Mouse (Mus musculus): ENCODE data around the gene Jsrp1. TPM values are rescaled to one million over a fixed set of nuclear protein-coding genes. Genes with fewer than 3 reads are reported as not detected.
A peak's percentile ranks its signal among the peaks of the same experiment; 100 is the strongest.
"Not testable (repeated sequence)": the region's sequence is repeated elsewhere in the genome, so short reads cannot be mapped to it uniquely, and the experiment has no call there.

Jsrp1 gene
- polyA plus RNA-seq, 1 experiment from 2014 or later: not detected

GRCm38 (mm10) chr10:80823316-80823715, 10.0 kb upstream of the Jsrp1 start:
- Histone ChIP-seq H3K4me1 (ENCODE audit: insufficient read depth) (peaks cover 49% of the 10 kb centered on the region), H3K4me3 (ENCODE audit: low read depth, low read length) (no peak overlapping the region), H3K9ac (replicated peaks) (no peak overlapping the region), H3K27ac (ENCODE audit: low read depth) (peak overlapping the region; percentile 85), H3K4me2 (ENCODE audit: low read depth, low read length) (no peak overlapping the region), H3K9me3 (ENCODE audit: low read length) (no peaks in the 10 kb centered on the region), H3K27me3 (ENCODE audit: insufficient read depth, low read length) (no peaks in the 10 kb centered on the region), H3K36me3 (replicated peaks; ENCODE audit: insufficient read depth, low read length) (peaks cover under 1% of the 10 kb centered on the region)
- ATAC-seq: no peak
- DNase-seq: no peak
- WGBS (ENCODE audit: insufficient replicate concordance): 78% methylated on average over 1 of the region's 1 CpGs
- peak; percentile 0; the same call in 1 of the 2 replicates for TF ChIP-seq CTCF (IDR thresholded peaks at IDR 0.05; ENCODE audit: low read depth)
- TF ChIP-seq EP300 (IDR thresholded peaks at IDR 0.05; ENCODE audit: low read depth): no peak

- Histone ChIP-seq H3K36me3 (replicated peaks; ENCODE audit: insufficient read depth, low read length) (no peaks in the 10 kb centered on the region), H3K27ac (ENCODE audit: low read depth) (0 out of 2 replicates have a peak overlapping the region, but pooled peaks have one; percentile 45), H3K9me3 (ENCODE audit: low read length) (no peaks in the 10 kb centered on the region), H3K27me3 (ENCODE audit: insufficient read depth, low read length) (no peaks in the 10 kb centered on the region), H3K9ac (replicated peaks) (no peak overlapping the region), H3K4me3 (ENCODE audit: low read depth, low read length) (no peak overlapping the region), H3K4me2 (ENCODE audit: low read depth, low read length) (no peak overlapping the region), H3K4me1 (ENCODE audit: insufficient read depth) (peaks cover 44% of the 10 kb centered on the region)
- ATAC-seq: no peak
- TF ChIP-seq CTCF (IDR thresholded peaks at IDR 0.05; ENCODE audit: low read depth): no peak
- WGBS (ENCODE audit: insufficient replicate concordance): 85% methylated on average over 5 of the region's 5 CpGs
- no peak for DNase-seq
These were observed 9.2 kb upstream of the Jsrp1 start for GRCm38 (mm10) chr10:80822528-80822927.

DNA sequence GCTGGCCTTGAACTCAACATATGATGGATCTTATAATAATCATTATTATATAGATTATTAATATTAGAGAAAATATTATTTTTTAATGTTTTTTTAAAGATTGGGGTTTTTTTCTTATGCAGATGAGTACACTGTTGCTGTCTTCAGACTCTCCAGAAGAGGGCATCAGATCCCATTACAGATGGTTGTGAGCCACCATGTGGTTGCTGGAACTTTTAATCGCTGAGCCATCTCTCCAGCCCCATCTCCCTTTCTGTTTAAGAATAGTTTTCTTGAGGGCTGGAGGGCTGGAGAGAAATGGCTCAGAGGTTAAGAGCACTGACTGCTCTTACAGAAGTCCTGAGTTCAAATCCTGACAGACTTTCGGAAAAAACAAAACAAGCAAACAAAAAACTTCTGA, 8.7 kb upstream of the Jsrp1 start:
- no peak for TF ChIP-seq EP300 (IDR thresholded peaks at IDR 0.05; ENCODE audit: low read depth)
- TF ChIP-seq CTCF (IDR thresholded peaks at IDR 0.05; ENCODE audit: low read depth): peak; percentile 76
- Histone ChIP-seq H3K4me3 (ENCODE audit: low read depth, low read length) (no peak overlapping the region), H3K27me3 (ENCODE audit: insufficient read depth, low read length) (no peaks in the 10 kb centered on the region), H3K9ac (replicated peaks) (no peak overlapping the region), H3K36me3 (replicated peaks; ENCODE audit: insufficient read depth, low read length) (no peaks in the 10 kb centered on the region), H3K4me2 (ENCODE audit: low read depth, low read length) (no peak overlapping the region), H3K27ac (ENCODE audit: low read depth) (0 out of 2 replicates have a peak overlapping the region, but pooled peaks have one; percentile 45), H3K9me3 (ENCODE audit: low read length) (no peaks in the 10 kb centered on the region), H3K4me1 (ENCODE audit: insufficient read depth) (peaks cover 44% of the 10 kb centered on the region)
- WGBS (ENCODE audit: insufficient replicate concordance): 45% methylated on average over 2 of the region's 2 CpGs
- ATAC-seq (no peak), DNase-seq (no peak)

GRCm38 (mm10) chr10:80819406-80819805, 6.1 kb upstream of the Jsrp1 start:
- Histone ChIP-seq H3K4me3 (ENCODE audit: low read depth, low read length) (no peak overlapping the region), H3K36me3 (replicated peaks; ENCODE audit: insufficient read depth, low read length) (no peaks in the 10 kb centered on the region), H3K9ac (replicated peaks) (peak overlapping the region; percentile 5), H3K9me3 (ENCODE audit: low read length) (no peaks in the 10 kb centered on the region), H3K27ac (ENCODE audit: low read depth) (peak overlapping the region; percentile 94), H3K4me1 (ENCODE audit: insufficient read depth) (peaks cover 31% of the 10 kb centered on the region), H3K27me3 (ENCODE audit: insufficient read depth, low read length) (no peaks in the 10 kb centered on the region), H3K4me2 (ENCODE audit: low read depth, low read length) (peak overlapping the region; percentile 34; the same call in 1 of the 2 replicates)
- ATAC-seq (peak; percentile 62), DNase-seq (peak; percentile 63)
- WGBS (ENCODE audit: insufficient replicate concordance): 40% methylated on average over 3 of the region's 3 CpGs
- TF ChIP-seq EP300 (IDR thresholded peaks at IDR 0.05; ENCODE audit: low read depth) (no peak), CTCF (IDR thresholded peaks at IDR 0.05; ENCODE audit: low read depth) (no peak; the same call in 1 of the 2 replicates)

- Histone ChIP-seq H3K4me1 (ENCODE audit: insufficient read depth) (peaks cover 25% of the 10 kb centered on the region), H3K36me3 (replicated peaks; ENCODE audit: insufficient read depth, low read length) (no peaks in the 10 kb centered on the region), H3K9ac (replicated peaks) (peak overlapping the region; percentile 5), H3K27me3 (ENCODE audit: insufficient read depth, low read length) (no peaks in the 10 kb centered on the region), H3K4me3 (ENCODE audit: low read depth, low read length) (no peak overlapping the region), H3K27ac (ENCODE audit: low read depth) (peak overlapping the region; percentile 94), H3K9me3 (ENCODE audit: low read length) (no peaks in the 10 kb centered on the region), H3K4me2 (ENCODE audit: low read depth, low read length) (peak overlapping the region; percentile 30)
- ATAC-seq: peak; percentile 92
- peak; percentile 77 for DNase-seq
- peak; percentile 81 for TF ChIP-seq EP300 (IDR thresholded peaks at IDR 0.05; ENCODE audit: low read depth)
- no peak for TF ChIP-seq CTCF (IDR thresholded peaks at IDR 0.05; ENCODE audit: low read depth)
- 40% methylated on average over 6 of the region's 6 CpGs for WGBS (ENCODE audit: insufficient replicate concordance)
These were observed 5.4 kb upstream of the Jsrp1 start for GRCm38 (mm10) chr10:80818599-80819281.

DNA sequence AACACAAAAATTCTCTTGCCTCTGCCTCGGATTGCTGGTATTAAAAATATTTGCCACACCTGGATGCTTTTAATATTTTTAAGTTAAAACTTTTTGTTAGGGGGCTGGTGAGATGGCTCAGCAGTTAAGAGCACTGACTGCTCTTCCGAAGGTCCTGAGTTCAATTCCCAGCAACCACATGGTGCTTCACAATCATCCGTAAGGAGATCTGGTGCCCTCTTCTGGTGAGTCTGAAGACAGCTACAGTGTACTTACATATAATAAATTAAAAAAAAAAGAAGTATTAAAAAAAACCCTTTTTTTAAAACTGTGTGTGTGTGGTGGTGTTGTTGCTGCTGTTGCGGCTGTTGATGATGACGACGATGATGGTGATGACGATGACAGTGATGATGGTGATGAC, 4.7 kb upstream of the Jsrp1 start:
- not testable (repeated sequence) for H3K36me3 ChIP-seq (replicated peaks; ENCODE audit: insufficient read depth, low read length); H3K4me2 ChIP-seq (ENCODE audit: low read depth, low read length); H3K9ac ChIP-seq (replicated peaks); H3K4me3 ChIP-seq (ENCODE audit: low read depth, low read length); DNase-seq; H3K9me3 ChIP-seq (ENCODE audit: low read length); H3K27me3 ChIP-seq (ENCODE audit: insufficient read depth, low read length); ATAC-seq
- WGBS (ENCODE audit: insufficient replicate concordance): 86% methylated on average over 7 of the region's 7 CpGs
- peak; percentile 51 for TF ChIP-seq CTCF (IDR thresholded peaks at IDR 0.05; ENCODE audit: low read depth)
- Histone ChIP-seq H3K4me1 (ENCODE audit: insufficient read depth) (peaks cover 21% of the 10 kb centered on the region), H3K27ac (ENCODE audit: low read depth) (peak overlapping the region; percentile 94)

All from liver, postnatal 0 days (tissue).